Mouse (Mus musculus) embryonic facial prominence, embryonic 14.5 days (tissue): ENCODE results near the gene Gm11937. TPM values are rescaled to one million over a fixed set of nuclear protein-coding genes. Genes with fewer than 3 reads are reported as not detected.

Experiments
- ATAC-seq: fragments of 200-750 bp; cut with Nextera tagmentation; 2 replicates; pipeline ENCODE4 v1.8.0; 2017; ENCODE audit warnings: low read depth, moderate number of reproducible peaks, moderate TSS enrichment
- DNase-seq: peaks from one replicate; pipeline ENCODE4 v3.0.0-alpha.2; 2015; ENCODE audit warnings: low spot score
- H3K27ac ChIP-seq: fragments of 300-500 bp; sonication (generic); replicated peaks from 2 replicates; pipeline ENCODE4 v1.5.1; 2014; ENCODE audit warnings: low read depth, mild to moderate bottlenecking, low read length, moderate library complexity
- H3K27me3 ChIP-seq: fragments of 300-500 bp; sonication (generic); replicated peaks from 2 replicates; pipeline ENCODE4 v1.6.1; 2014; ENCODE audit warnings: low read length; ENCODE audit not compliant: control insufficient read depth, insufficient read depth
- H3K36me3 ChIP-seq: fragments of 300-500 bp; sonication (generic); 2 replicates; pipeline ENCODE4 v1.6.1; 2014; ENCODE audit warnings: low read length, mixed read lengths; ENCODE audit not compliant: control insufficient read depth, insufficient read depth
- H3K4me1 ChIP-seq: fragments of 300-500 bp; sonication (generic); 2 replicates; pipeline ENCODE4 v1.6.1; 2014; ENCODE audit warnings: antibody characterized with exemption, low read length; ENCODE audit not compliant: control insufficient read depth, insufficient read depth
- H3K4me2 ChIP-seq: fragments of 300-500 bp; sonication (generic); 2 replicates; pipeline ENCODE4 v1.6.1; 2014; ENCODE audit warnings: low read depth, mild to moderate bottlenecking, low read length, moderate library complexity, mixed read lengths
- H3K4me3 ChIP-seq: fragments of 300-500 bp; sonication (generic); 2 replicates; pipeline ENCODE4 v1.5.1; 2014; ENCODE audit warnings: low read depth, mild to moderate bottlenecking, low read length
- H3K9ac ChIP-seq: fragments of 300-500 bp; sonication (generic); 2 replicates; pipeline ENCODE4 v1.6.1; 2014; ENCODE audit warnings: low read depth, mild to moderate bottlenecking, low read length, moderate library complexity, mixed read lengths
- H3K9me3 ChIP-seq: fragments of 300-500 bp; sonication (generic); 2 replicates; pipeline ENCODE4 v1.6.1; 2016; ENCODE audit warnings: low read length; ENCODE audit not compliant: control insufficient read depth
- WGBS: fragments of 180-500 bp; shearing (Covaris S2); extraction: QIAGEN DNeasy Blood & Tissue Kit; methylation state at CpG from one replicate; pipeline ENCODE4 v1.1.7; 2014; 5-methylcytosine and 5-hydroxymethylcytosine counted together
- polyA plus RNA-seq: library from polyadenylated mRNA; unstranded; fragments of >200 nt; fragmentation: Nextera tagmentation; extraction: Ambion mirVana; gene quantifications from 2 replicates; pipeline ENCODE4 v1.2.1, GENCODE M21; 2014

Gene Gm11937
- polyA plus RNA-seq, 1 experiment from 2014 or later: not detected

DNA sequence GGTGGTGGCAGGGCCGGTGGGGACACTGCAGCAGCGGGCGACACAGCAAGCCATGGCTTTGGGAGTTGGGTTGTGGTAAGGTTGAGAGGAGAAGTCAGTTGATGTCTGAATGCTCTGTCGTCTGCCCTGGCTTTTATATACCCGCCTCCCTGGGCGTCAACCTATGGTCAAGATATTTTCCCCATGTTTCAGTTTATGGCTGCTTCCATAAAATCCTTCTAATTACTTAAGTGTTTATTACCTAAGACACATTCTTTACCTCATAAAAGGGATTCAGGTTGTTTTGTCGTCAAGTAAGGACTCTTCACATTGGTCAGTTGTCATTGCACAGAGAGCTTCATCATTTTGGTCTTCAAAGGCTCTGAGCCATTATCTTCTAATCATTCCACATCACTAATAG is 43.5 kb downstream of the Gm11937 start, which contains the start of gene Krtap3-1:
Gene Krtap3-1, minus strand, starts transcription at position 101 of the 400 bp plus-strand sequence.
- Histone ChIP-seq H3K27me3 (no peaks in the 10 kb centered on the region), H3K9me3 (no peaks in the 10 kb centered on the region), H3K27ac (no peak within 1 kb of the TSS), H3K36me3 (no peaks in the 10 kb centered on the region), H3K4me1 (no peaks in the 10 kb centered on the region), H3K4me2 (no peak within 1 kb of the TSS), H3K9ac (no peak within 1 kb of the TSS), H3K4me3 (no peak within 1 kb of the TSS)
- DNase-seq: no peak
- no peak for ATAC-seq
- 90% methylated on average over 7 of the region's 7 CpGs for WGBS

GRCm38 (mm10) chr11:99562580-99562979 is 47.4 kb downstream of the Gm11937 start:
- no peaks in the 10 kb centered on the region for H3K9me3 ChIP-seq
- DNase-seq (no peak), ATAC-seq (no peak)
- H3K4me1 ChIP-seq: no peaks in the 10 kb centered on the region
- H3K9ac ChIP-seq: no peak overlapping the region
- H3K4me2 ChIP-seq: no peak overlapping the region
- no peaks in the 10 kb centered on the region for H3K27me3 ChIP-seq
- no peaks in the 10 kb centered on the region for H3K36me3 ChIP-seq
- WGBS: 76% methylated on average over 6 of the region's 6 CpGs
- no peak overlapping the region for H3K27ac ChIP-seq
- H3K4me3 ChIP-seq: no peak overlapping the region

Other genes starting within 250 kb of the Gm11937 start
- gene Krt28, start 235.3 kb downstream of the Gm11937 start, polyA plus RNA-seq: 2.8 and 3.4 TPM in 2 replicates
- gene Krt10, start 220.8 kb downstream of the Gm11937 start, polyA plus RNA-seq: 76.8 and 167 TPM in 2 replicates
- 0.22 TPM in 1 of 2 replicates, not detected in the other for gene Krt12, start 187.9 kb downstream of the Gm11937 start, polyA plus RNA-seq
- 0.33 TPM in 1 of 2 replicates, not detected in the other for gene Krt20, start 172.0 kb downstream of the Gm11937 start, polyA plus RNA-seq
- 8.7 and 11.9 TPM in 2 replicates for gene Krt23, start 117.1 kb downstream of the Gm11937 start, polyA plus RNA-seq
- gene Krt39, start 88.9 kb downstream of the Gm11937 start, polyA plus RNA-seq: not detected in 2 replicates
- not detected in 2 replicates for gene Krt40, start 67.0 kb downstream of the Gm11937 start, polyA plus RNA-seq
- gene Krtap3-3, start 59.3 kb downstream of the Gm11937 start, polyA plus RNA-seq: 1.0 TPM in 1 of 2 replicates, not detected in the other
- not detected in 2 replicates for gene Krtap3-2, start 53.3 kb downstream of the Gm11937 start, polyA plus RNA-seq
- not detected in 2 replicates for gene Gm11939, start 50.7 kb downstream of the Gm11937 start, polyA plus RNA-seq
- gene Krtap3-1, start 43.6 kb downstream of the Gm11937 start, polyA plus RNA-seq: 0.51 TPM in 1 of 2 replicates, not detected in the other
- not detected in 2 replicates for gene Krtap1-5, start 29.2 kb downstream of the Gm11937 start, polyA plus RNA-seq
- gene Krtap1-4, start 26.5 kb downstream of the Gm11937 start, polyA plus RNA-seq: not detected in 2 replicates
- gene Krtap1-3, start 18.9 kb downstream of the Gm11937 start, polyA plus RNA-seq: 0.26 TPM in 1 of 2 replicates, not detected in the other
- gene Krtap9-3, start 12.1 kb downstream of the Gm11937 start, polyA plus RNA-seq: not detected in 2 replicates
- gene Gm11938, start 6.9 kb downstream of the Gm11937 start, polyA plus RNA-seq: not detected in 2 replicates
- 0.54 TPM in 1 of 2 replicates, not detected in the other for gene Krtap2-4, start 4.7 kb upstream of the Gm11937 start, polyA plus RNA-seq
- not detected in 2 replicates for gene Gm11562, start 10.2 kb upstream of the Gm11937 start, polyA plus RNA-seq
- gene Krtap4-1, start 18.0 kb upstream of the Gm11937 start, polyA plus RNA-seq: not detected in 2 replicates
- gene Krtap4-2, start 24.9 kb upstream of the Gm11937 start, polyA plus RNA-seq: not detected in 2 replicates
- gene Krtap4-7, start 33.9 kb upstream of the Gm11937 start, polyA plus RNA-seq: 0.29 TPM in 1 of 2 replicates, not detected in the other
- not detected in 2 replicates for gene Gm11555, start 40.0 kb upstream of the Gm11937 start, polyA plus RNA-seq
- gene Gm11563, start 48.8 kb upstream of the Gm11937 start, polyA plus RNA-seq: 0.17 TPM in 1 of 2 replicates, not detected in the other
- not detected in 2 replicates for gene Krtap4-6, start 55.8 kb upstream of the Gm11937 start, polyA plus RNA-seq
- not detected in 2 replicates for gene Gm14190, start 80.6 kb upstream of the Gm11937 start, polyA plus RNA-seq
- not detected in 2 replicates for gene Gm14180, start 124.1 kb upstream of the Gm11937 start, polyA plus RNA-seq
- gene Gm11595, start 162.7 kb upstream of the Gm11937 start, polyA plus RNA-seq: not detected in 2 replicates
- gene Krtap4-8, start 170.5 kb upstream of the Gm11937 start, polyA plus RNA-seq: not detected in 2 replicates
- gene Krtap4-9, start 175.0 kb upstream of the Gm11937 start, polyA plus RNA-seq: not detected in 2 replicates
- gene Gm11596, start 183.3 kb upstream of the Gm11937 start, polyA plus RNA-seq: not detected in 2 replicates
- gene Gm11569, start 188.7 kb upstream of the Gm11937 start, polyA plus RNA-seq: not detected in 2 replicates
- gene Gm11554, start 194.3 kb upstream of the Gm11937 start, polyA plus RNA-seq: not detected in 2 replicates
- gene Krtap4-13, start 199.7 kb upstream of the Gm11937 start, polyA plus RNA-seq: not detected in 2 replicates
- not detected in 2 replicates for gene Gm11564, start 205.5 kb upstream of the Gm11937 start, polyA plus RNA-seq
- gene 2300003K06Rik, start 227.9 kb upstream of the Gm11937 start, polyA plus RNA-seq: not detected in 2 replicates
- gene Krtap4-16, start 241.4 kb upstream of the Gm11937 start, polyA plus RNA-seq: not detected in 2 replicates
- gene Gm11568, start 247.7 kb upstream of the Gm11937 start, polyA plus RNA-seq: not detected in 2 replicates